Mouse (Mus musculus) embryonic facial prominence, embryonic 12.5 days (tissue): ENCODE measurements at regions not wholly inside any gene's neighbourhood (a gene's known extent, or its start where the extent isn't known, plus 50 kb on each side); places are given as distances from the start of the nearest gene placed in this dataset.

Experiments used
- ATAC-seq: fragments of 200-750 bp; cut with Nextera tagmentation; 2 replicates; pipeline ENCODE4 v1.8.0; 2017; ENCODE audit not compliant: insufficient number of reproducible peaks, insufficient read depth, low FRiP score, low TSS enrichment
- H3K27ac ChIP-seq: fragments of 300-500 bp; sonication (generic); 2 replicates; pipeline ENCODE4 v1.5.1; 2016; ENCODE audit warnings: mild to moderate bottlenecking
- H3K27me3 ChIP-seq: fragments of 300-500 bp; sonication (generic); 2 replicates; pipeline ENCODE4 v1.6.1; 2016; ENCODE audit warnings: mild to moderate bottlenecking, moderate library complexity
- H3K36me3 ChIP-seq: fragments of 300-500 bp; sonication (generic); 2 replicates; pipeline ENCODE4 v1.6.1; 2016; ENCODE audit warnings: mild to moderate bottlenecking
- H3K4me1 ChIP-seq: fragments of 300-500 bp; sonication (generic); 2 replicates; pipeline ENCODE4 v1.6.1; 2016
- H3K4me2 ChIP-seq: fragments of 300-500 bp; sonication (generic); replicated peaks from 2 replicates; pipeline ENCODE4 v1.6.1; 2016; ENCODE audit warnings: mild to moderate bottlenecking, moderate library complexity
- H3K4me3 ChIP-seq: fragments of 300-500 bp; sonication (generic); 2 replicates; pipeline ENCODE4 v1.5.1; 2016; ENCODE audit warnings: mild to moderate bottlenecking
- H3K9ac ChIP-seq: fragments of 300-500 bp; sonication (generic); 2 replicates; pipeline ENCODE4 v1.6.1; 2016; ENCODE audit warnings: mild to moderate bottlenecking, moderate library complexity
- H3K9me3 ChIP-seq: fragments of 300-500 bp; sonication (generic); 2 replicates; pipeline ENCODE4 v1.6.1; 2016; ENCODE audit warnings: mild to moderate bottlenecking, moderate library complexity
- WGBS: fragments of 180-500 bp; shearing (Covaris S2); methylation state at CpG from one replicate; pipeline ENCODE4 v1.1.7; 2016; 5-methylcytosine and 5-hydroxymethylcytosine counted together

DNA sequence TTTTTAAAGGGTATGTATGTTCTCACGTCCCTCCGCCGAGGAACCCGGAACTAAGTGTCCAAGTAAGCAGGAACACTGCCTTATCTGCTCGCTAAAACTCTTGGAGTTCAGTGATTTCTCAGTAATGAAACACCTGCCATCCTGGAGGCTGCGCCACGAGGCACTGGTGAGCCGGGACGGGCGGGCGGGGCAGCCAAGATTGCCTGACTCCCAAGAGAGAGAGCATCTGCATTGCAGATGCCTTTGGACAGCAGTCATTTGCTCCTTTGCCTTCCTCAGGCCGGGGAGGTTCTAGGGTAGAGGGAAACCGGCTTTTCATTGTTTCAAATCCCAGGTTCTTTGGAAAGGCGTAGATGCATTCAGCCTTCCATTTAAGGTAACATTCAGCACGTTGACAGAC lies 450.8 kb downstream of the Zfp704 start:
- no peaks in the 10 kb centered on the region for H3K4me1 ChIP-seq
- no peaks in the 10 kb centered on the region for H3K27me3 ChIP-seq
- H3K27ac ChIP-seq, result no peak overlapping the region
- H3K9me3 ChIP-seq, result no peaks in the 10 kb centered on the region
- no peak overlapping the region for H3K4me2 ChIP-seq
- H3K4me3 ChIP-seq, result no peak overlapping the region
- H3K9ac ChIP-seq, result no peak overlapping the region
- no peak for ATAC-seq
- 24% methylated on average over 15 of the region's 15 CpGs for WGBS
- no peaks in the 10 kb centered on the region for H3K36me3 ChIP-seq

- 81% methylated on average over 7 of the region's 7 CpGs for WGBS
These were observed 455.7 kb downstream of the Zfp704 start for GRCm38 (mm10) chr3:9154172-9154571.

DNA sequence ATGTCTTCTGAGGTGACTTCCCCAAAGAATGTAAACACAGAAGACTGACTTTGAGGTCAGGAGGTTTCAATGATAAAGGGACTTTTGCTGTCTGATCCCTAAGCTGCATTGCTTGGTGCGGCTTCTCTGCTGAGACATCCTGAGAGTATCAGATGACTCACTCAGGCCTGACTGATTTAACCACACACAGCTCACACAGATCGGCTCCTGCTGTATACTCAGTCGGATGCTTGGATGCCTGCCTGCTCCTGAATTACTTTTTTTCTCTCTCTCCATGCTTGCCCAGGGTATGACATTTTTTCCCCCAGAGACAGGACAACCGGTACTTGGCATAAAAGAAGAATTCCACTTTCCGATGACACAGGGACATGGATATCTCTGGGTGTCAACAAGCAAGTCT lies 456.2 kb downstream of the Zfp704 start:
- H3K4me2 ChIP-seq, result no peak overlapping the region
- no peak overlapping the region for H3K4me3 ChIP-seq
- H3K9ac ChIP-seq, result no peak overlapping the region
- H3K4me1 ChIP-seq, result no peaks in the 10 kb centered on the region
- ATAC-seq, result no peak
- H3K9me3 ChIP-seq, result no peaks in the 10 kb centered on the region
- no peaks in the 10 kb centered on the region for H3K36me3 ChIP-seq
- H3K27me3 ChIP-seq, result no peaks in the 10 kb centered on the region
- H3K27ac ChIP-seq, result no peak overlapping the region
- 32% methylated on average over 5 of the region's 5 CpGs for WGBS

More at GRCm38 (mm10) chr3:9154172-9154571, 455.7 kb downstream of the Zfp704 start:
- H3K27ac ChIP-seq, result no peak overlapping the region
- no peaks in the 10 kb centered on the region for H3K36me3 ChIP-seq
- no peak overlapping the region for H3K9ac ChIP-seq
- H3K4me1 ChIP-seq, result no peaks in the 10 kb centered on the region
- H3K4me3 ChIP-seq, result no peak overlapping the region
- H3K27me3 ChIP-seq, result no peaks in the 10 kb centered on the region
- H3K9me3 ChIP-seq, result no peaks in the 10 kb centered on the region
- no peak overlapping the region for H3K4me2 ChIP-seq
- no peak for ATAC-seq

DNA sequence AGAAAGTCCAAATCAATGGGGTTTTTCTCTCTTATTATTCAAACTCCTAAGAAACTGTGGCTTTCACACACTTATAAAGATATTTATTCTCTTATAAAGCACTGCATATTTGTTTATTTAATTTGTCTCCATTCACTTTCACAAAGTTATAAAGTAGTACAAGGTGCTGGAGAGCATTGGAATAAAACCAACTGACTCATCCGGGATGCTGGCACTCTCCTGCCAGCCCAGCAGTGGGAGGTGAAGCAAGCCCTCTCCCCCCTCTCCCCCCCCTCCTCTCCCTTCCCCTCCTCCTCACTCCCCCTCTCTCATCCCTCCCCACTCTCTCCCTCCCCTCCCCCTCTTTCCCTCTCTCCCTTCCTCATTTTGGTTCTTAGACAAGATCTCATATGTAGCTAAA lies 457.6 kb downstream of the Zfp704 start:
- H3K4me2 ChIP-seq, result no peak overlapping the region
- no peak for ATAC-seq
- no peaks in the 10 kb centered on the region for H3K27me3 ChIP-seq
- no peaks in the 10 kb centered on the region for H3K36me3 ChIP-seq
- no peak overlapping the region for H3K4me3 ChIP-seq
- no peak overlapping the region for H3K9ac ChIP-seq
- no peaks in the 10 kb centered on the region for H3K4me1 ChIP-seq
- no peaks in the 10 kb centered on the region for H3K9me3 ChIP-seq
- no peak overlapping the region for H3K27ac ChIP-seq
- WGBS, result 41% methylated on average over 1 of the region's 1 CpGs

DNA sequence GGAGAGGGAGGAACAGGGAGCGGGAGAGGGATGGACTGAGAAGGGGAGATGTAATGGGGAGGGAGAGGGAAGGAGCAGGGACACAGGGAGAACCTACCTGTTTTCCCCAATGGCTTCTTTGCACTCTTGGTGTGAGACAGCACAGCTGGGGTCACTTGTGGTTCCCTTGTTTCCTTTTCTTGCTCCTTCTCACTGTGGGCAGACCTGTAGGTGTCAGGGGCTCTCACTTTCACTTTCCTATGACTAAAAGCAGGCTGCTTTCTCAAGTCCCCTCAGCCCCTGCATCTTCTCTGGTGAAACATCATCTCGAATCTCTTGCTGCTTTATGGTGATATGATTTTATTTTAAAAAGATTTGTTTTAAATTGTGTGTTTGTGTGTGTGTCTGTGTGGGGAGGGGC lies 458.3 kb downstream of the Zfp704 start:
- no peaks in the 10 kb centered on the region for H3K36me3 ChIP-seq
- no peak overlapping the region for H3K27ac ChIP-seq
- WGBS, result 54% methylated on average over 2 of the region's 2 CpGs
- no peaks in the 10 kb centered on the region for H3K9me3 ChIP-seq
- no peak overlapping the region for H3K4me3 ChIP-seq
- H3K4me2 ChIP-seq, result no peak overlapping the region
- H3K4me1 ChIP-seq, result no peaks in the 10 kb centered on the region
- no peaks in the 10 kb centered on the region for H3K27me3 ChIP-seq
- no peak overlapping the region for H3K9ac ChIP-seq
- ATAC-seq, result no peak

GRCm38 (mm10) chr3:9148605-9149004 lies 461.3 kb downstream of the Zfp704 start:
- Histone ChIP-seq H3K4me2 (no peak overlapping the region), H3K9me3 (no peaks in the 10 kb centered on the region), H3K27me3 (no peaks in the 10 kb centered on the region), H3K27ac (no peak overlapping the region), H3K4me3 (no peak overlapping the region), H3K9ac (no peak overlapping the region), H3K4me1 (no peaks in the 10 kb centered on the region), H3K36me3 (no peaks in the 10 kb centered on the region)
- WGBS, result 76% methylated on average over 5 of the region's 5 CpGs
- no peak for ATAC-seq

- H3K4me3 ChIP-seq, result no peak overlapping the region
- no peaks in the 10 kb centered on the region for H3K9me3 ChIP-seq
- H3K36me3 ChIP-seq, result no peaks in the 10 kb centered on the region
- 65% methylated on average over 6 of the region's 6 CpGs for WGBS
- no peak overlapping the region for H3K27ac ChIP-seq
- H3K27me3 ChIP-seq, result no peaks in the 10 kb centered on the region
- H3K4me2 ChIP-seq, result no peak overlapping the region
- no peaks in the 10 kb centered on the region for H3K4me1 ChIP-seq
- no peak for ATAC-seq
- H3K9ac ChIP-seq, result no peak overlapping the region
These were observed 463.4 kb downstream of the Zfp704 start for GRCm38 (mm10) chr3:9146481-9146880.

- no peak for ATAC-seq
- Histone ChIP-seq H3K4me2 (no peak overlapping the region), H3K4me3 (no peak overlapping the region), H3K9ac (no peak overlapping the region), H3K27ac (no peak overlapping the region), H3K36me3 (no peaks in the 10 kb centered on the region), H3K27me3 (no peaks in the 10 kb centered on the region), H3K4me1 (no peaks in the 10 kb centered on the region), H3K9me3 (no peaks in the 10 kb centered on the region)
- 81% methylated on average over 7 of the region's 7 CpGs for WGBS
These were observed 464.3 kb downstream of the Zfp704 start for GRCm38 (mm10) chr3:9145612-9146011.

- H3K9ac ChIP-seq, result no peak overlapping the region
- H3K4me3 ChIP-seq, result no peak overlapping the region
- 81% methylated on average over 5 of the region's 5 CpGs for WGBS
- no peaks in the 10 kb centered on the region for H3K36me3 ChIP-seq
- no peak for ATAC-seq
- no peaks in the 10 kb centered on the region for H3K4me1 ChIP-seq
- H3K27ac ChIP-seq, result no peak overlapping the region
- no peak overlapping the region for H3K4me2 ChIP-seq
- H3K27me3 ChIP-seq, result no peaks in the 10 kb centered on the region
- no peaks in the 10 kb centered on the region for H3K9me3 ChIP-seq
These were observed 468.0 kb downstream of the Zfp704 start for GRCm38 (mm10) chr3:9141836-9142235.

DNA sequence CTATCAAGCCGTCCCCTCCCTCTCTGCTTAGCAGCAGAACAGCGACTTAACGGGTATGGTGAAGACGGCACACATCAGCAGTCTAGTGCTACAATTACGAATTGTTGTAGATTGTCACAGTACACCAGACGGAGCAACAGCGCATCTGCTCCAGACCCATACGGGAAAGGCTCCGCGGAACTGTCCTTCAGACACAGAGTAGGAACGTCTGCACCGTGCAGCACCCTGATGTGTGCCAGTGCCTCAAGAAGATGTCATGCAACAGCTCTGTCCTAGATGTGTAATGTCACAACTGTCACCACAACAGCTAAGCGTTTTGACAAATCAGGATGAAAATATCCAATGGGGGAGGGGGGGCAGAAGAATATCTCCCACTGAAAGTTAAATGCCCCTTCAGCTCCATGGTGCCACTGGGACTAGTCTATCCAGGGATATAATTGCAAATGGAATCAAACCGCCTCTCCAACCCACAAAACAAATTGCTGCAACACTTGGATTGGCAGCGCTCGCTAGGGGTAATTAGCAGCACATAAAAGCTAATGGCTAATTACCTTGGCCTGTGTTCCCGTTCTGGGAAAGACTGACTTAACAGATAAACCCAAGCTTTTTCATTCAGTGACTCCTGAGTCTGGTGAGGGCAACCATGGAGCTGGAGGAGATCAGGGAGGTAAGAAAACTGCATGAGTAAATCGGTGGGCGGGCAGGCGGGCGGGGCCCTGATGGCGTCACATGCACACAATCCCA lies 472.6 kb downstream of the Zfp704 start:
- Histone ChIP-seq H3K27ac (no peak overlapping the region), H3K9me3 (no peaks in the 10 kb centered on the region), H3K4me2 (no peak overlapping the region), H3K36me3 (no peaks in the 10 kb centered on the region), H3K9ac (no peak overlapping the region), H3K4me1 (no peaks in the 10 kb centered on the region), H3K4me3 (no peak overlapping the region), H3K27me3 (no peaks in the 10 kb centered on the region)
- no peak for ATAC-seq
- WGBS, result 83% methylated on average over 22 of the region's 22 CpGs

DNA sequence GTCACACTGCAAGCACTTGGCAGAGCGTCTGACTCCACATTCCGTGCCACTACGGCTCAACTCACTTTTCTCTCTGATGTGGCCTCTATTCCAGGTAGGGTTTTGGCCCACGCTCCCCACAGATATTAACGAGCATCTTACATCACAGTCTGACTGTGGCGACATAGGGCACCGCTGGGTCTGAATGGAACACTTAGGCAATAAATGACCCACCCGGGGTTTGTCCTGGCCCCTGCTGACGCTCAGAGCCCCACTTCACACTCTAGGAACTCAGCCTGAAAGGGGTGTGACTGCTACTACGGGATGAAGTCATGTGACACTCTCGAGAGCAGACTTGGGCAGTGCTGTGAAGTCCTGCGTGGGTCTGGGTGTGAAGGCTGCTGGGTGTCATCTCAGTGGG lies 475.9 kb downstream of the Zfp704 start:
- 76% methylated on average over 12 of the region's 12 CpGs for WGBS
- ATAC-seq, result no peak

GRCm38 (mm10) chr3:9132104-9132751 lies 477.7 kb downstream of the Zfp704 start:
- Histone ChIP-seq H3K4me1 (no peaks in the 10 kb centered on the region), H3K27ac (no peak overlapping the region), H3K9me3 (no peaks in the 10 kb centered on the region), H3K4me2 (no peak overlapping the region), H3K36me3 (no peaks in the 10 kb centered on the region), H3K4me3 (no peak overlapping the region), H3K27me3 (no peaks in the 10 kb centered on the region), H3K9ac (no peak overlapping the region)
- WGBS, result 73% methylated on average over 12 of the region's 12 CpGs
- no peak for ATAC-seq

More for the DNA sequence above, 475.9 kb downstream of the Zfp704 start:
- Histone ChIP-seq H3K4me2 (no peak overlapping the region), H3K4me1 (no peaks in the 10 kb centered on the region), H3K27me3 (no peaks in the 10 kb centered on the region), H3K36me3 (no peaks in the 10 kb centered on the region), H3K4me3 (no peak overlapping the region), H3K27ac (no peak overlapping the region), H3K9me3 (no peaks in the 10 kb centered on the region), H3K9ac (no peak overlapping the region)
